Mouse (Mus musculus): ENCODE results near the gene Rhbdl1.

- TF ChIP-seq CTCF (IDR thresholded peaks at IDR 0.05; ENCODE audit: low read depth, low read length) (no peak), POLR2A (IDR thresholded peaks at IDR 0.05; ENCODE audit: borderline replicate concordance, low read depth, low read length) (no peak)
Measured at GRCm38 (mm10) chr17:25879750-25880149, 42.7 kb upstream of the Rhbdl1 start.
